Mouse (Mus musculus) erythroblast, embryonic 14.5 days (primary cell): ENCODE measurements around the gene Gpsm1.

Experiments used
- GATA1 ChIP-seq: IDR thresholded peaks from 2 replicates; pipeline ENCODE4 v1.6.1; 2012; ENCODE audit warnings: low read length, inconsistent platforms, mixed read lengths
- TAL1 ChIP-seq: IDR thresholded peaks from 3 replicates; pipeline ENCODE4 v1.6.1; 2012; ENCODE audit warnings: low read length, inconsistent platforms, mixed read lengths

DNA sequence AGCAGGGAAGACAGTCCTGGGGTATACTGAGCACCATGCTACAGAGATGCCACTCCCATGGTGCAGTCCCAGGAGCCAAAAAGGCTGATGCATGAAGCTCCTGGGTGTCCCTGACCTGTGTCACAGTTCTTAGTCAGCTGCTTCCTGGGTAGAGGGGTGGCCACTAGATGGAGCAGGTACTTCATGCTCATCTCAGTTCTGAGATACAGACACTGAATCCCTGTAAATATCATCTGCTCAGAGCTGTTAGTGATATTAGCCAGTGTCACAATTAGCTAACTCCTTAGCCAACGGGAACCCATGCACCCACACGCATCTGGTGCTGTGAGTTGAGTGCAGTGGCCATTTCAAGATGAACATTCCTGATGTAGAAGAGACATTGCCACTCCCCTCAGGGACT lies 9.6 kb downstream of the Gpsm1 start:
- TF ChIP-seq TAL1 (no peak), GATA1 (no peak)
